Mouse (Mus musculus) T-helper 2 cell (primary cell): ENCODE results near the gene Hoxa2.

ENCODE experiments used
- in situ Hi-C: fragments of 300-600 bp; cut with MboI, MseI; formaldehyde crosslinking; loops from one replicate; pipeline ENCODE4 v1.15.1; 2025; ENCODE audit warnings: high pct_unique_total_duplicates

Gene Hoxa2

DNA sequence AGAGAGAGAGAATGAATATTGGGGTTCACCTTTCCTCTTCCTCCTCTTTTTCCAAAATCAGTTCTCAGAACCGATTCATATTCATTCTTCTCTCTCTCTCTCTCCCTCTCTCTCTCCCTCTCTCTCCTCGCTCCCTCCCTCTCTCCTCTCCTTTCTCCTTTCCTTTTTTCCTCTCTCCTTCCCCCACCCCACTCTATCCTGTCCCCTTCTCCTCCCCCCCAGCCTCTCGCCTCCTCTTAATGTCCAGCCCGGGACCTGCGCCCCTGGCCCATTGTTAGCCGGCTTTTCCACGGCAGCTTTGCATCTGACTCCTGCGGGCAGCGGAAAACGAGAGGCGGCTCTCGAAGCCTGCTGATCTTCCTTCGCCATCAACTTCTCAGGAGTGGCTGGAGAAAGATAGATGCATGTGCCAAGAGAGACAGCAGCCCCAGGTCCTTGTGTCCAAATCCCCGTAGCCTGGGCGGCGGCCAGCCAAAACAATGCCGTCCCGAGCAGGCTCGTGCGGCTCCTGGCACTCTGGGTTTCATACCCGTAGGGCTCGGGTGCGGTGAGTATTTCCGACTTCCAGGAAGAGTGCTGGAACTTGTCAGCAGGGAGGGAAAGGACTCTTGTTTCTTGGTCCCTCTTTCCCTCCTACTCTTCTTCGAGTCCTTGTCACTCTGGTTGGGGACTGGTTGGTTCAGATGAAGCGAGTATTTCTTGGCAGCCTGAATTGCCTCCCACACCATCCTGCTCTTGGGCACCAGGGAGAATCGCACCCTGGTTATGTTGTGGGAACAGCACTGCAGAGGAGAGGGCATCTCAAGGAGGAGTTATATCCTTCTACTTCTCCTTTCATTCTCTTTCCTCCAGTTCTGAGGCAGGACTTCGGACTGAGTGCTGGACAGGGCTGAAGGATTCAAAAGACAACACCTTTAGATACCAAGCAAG lies 1.1 kb upstream of the Hoxa2 start:
- in situ Hi-C loops = no loop called here

GRCm38 (mm10) chr6:52164051-52164625 lies 493 bp downstream of the Hoxa2 start:
- in situ Hi-C loops = no loop called here

- in situ Hi-C loops = no loop called here
These were observed 1.1 kb downstream of the Hoxa2 start for GRCm38 (mm10) chr6:52163366-52164031.

DNA sequence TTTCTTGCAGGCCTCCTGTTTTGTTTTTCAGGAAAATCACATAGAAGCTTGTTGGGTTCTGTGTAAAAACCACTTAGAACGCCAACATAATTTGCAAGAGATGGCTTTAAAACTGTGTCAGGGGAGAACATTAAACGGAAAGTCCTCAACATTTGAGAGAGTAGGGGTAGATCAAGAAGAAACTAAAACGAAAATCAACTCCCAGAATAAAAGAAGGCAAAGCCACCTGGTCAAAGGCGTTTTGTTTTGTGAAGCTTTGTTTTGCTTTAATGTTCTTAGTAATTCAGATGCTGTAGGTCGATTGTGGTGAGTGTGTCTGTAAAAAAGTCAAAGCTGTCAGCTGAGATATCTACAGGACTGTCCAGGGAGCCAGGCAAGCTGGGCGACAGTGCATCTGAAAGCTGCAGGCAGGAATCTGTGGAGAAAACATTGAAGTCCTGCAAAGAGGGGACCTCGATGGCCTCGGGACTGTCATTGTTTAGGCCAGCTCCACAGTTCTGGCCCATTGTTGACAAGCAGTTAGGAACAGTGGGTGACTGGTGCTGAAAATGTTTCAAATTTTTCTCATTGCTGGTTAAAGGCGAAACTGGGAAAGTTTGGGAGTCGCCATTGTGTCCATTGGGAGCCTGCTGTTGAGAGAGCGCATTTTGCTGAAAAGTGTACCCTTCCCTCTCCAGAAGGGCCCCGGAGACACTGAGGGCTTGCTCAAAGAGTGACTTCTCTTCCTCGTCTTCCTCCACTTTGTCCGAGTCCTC lies 1.8 kb downstream of the Hoxa2 start:
- in situ Hi-C loops = no loop called here

GRCm38 (mm10) chr6:52162093-52162380 lies 2.6 kb downstream of the Hoxa2 start:
- in situ Hi-C loops = no loop called here

DNA sequence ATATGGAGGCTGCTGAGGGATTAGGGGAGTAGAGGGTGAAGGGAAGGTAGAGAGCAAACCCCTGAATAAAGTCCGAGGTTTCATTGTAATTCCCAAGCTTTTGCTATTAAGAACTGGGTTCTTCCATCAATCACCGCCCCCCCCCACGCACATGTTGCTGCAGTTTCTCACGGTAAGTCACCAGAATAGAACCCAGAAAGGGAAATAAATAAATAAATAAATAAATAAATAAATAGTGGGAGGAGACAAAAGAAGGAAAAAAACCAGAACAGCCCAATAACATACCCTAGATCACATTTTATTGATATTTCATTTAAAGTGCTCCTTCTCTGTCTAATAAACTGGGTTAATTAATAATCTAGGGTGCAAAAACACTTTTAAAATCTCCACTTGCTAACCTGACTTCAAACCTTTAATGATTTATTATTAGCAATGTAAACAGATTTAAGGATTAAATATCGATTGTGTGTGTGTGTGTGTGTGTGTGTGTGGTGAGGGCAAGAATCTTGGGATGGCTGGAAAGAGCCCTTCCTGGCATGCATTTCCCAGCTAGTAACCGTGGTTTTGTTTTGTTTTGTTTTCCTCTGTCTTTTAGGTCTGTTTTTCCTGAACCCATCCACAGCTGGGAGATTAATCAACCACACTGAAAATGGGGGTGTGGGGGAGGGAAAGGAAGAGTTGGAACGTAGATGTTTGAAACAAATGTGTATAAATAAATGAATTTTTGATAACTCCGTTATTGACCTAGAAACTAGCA lies 3.1 kb downstream of the Hoxa2 start:
- in situ Hi-C loops = no loop called here

GRCm38 (mm10) chr6:52160511-52161335 lies 3.9 kb downstream of the Hoxa2 start:
- in situ Hi-C loops = no loop called here

GRCm38 (mm10) chr6:52159979-52160378 lies 4.7 kb downstream of the Hoxa2 start:
- in situ Hi-C loops = loop anchor here (10.0 kb wide), 1 partner anchor 145 kb away; the partner anchor contains the start of gene Skap2

DNA sequence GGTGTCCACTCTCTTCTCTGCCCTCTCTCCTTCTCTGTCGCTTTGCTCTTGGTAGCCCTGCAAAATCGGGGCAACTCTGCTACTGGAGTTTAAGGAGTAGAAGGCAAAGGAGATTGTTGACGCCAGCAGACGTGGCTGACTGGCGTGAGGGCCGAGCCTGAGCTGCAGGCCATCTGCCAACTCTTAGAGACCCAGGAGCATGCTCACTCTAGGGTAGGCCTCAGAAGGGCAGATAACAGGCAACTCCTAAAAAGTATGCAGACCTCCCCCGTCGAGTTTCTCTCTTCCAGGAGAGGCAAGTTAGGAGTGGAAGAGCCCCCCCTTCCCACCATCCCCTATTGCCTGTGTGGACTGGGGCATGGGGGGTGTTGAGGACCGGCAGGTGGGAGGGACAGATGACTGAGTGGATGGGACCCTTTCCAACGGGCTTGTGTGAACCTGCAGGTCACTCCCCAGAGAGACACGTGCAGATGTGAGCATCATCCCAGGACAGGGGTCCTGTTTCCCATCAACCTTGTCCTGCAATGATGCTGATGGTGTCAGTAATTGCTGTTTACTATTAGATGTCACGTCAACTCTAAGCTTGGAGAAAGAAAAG lies 5.4 kb downstream of the Hoxa2 start:
- in situ Hi-C loops = loop anchor here (10.0 kb wide), 1 partner anchor 144 kb away; the partner anchor contains the start of gene Skap2

DNA sequence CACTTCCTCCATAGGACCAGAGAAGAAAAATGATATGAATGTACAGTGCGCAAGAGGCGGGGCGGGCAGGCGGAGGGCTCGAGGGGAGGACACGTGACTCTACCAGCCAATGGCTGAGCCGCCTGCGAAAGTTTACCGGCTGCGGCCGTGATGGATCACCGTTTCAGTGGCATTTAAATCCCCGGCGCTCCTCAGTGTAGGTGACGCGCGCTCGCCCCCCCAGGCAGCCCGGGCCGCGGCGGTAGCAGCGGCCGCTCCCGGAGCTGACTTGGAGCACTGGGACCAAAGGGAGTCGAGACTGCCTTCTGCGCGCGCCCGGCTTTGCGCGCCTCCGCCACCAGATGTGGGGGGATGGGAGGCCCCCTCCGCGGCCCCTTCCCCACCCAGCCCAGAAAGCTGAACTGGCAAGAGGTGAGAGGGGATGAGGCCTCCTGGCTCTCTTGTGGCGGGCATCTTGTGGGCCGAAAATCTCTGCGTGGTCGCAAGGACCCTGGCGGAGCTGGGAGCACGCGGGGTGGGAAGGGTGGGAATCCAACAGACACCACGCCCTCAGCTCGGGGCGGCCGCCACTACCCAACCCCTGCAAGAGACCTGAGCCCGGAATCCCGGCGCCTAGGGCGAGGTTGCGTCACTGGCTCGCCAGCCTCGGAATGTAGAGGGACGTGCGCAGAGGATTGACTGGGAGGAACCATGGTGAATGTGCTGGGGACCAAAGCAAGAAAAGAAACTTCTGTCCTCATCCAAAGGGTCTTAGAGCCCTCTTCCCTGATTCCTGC lies 6.2 kb downstream of the Hoxa2 start, which contains the start of gene Hoxa1:
Gene Hoxa1 (minus strand): TSS at position 42 of the 776 bp plus-strand sequence.
- in situ Hi-C loops = loop anchor here (10.0 kb wide), 1 partner anchor 144 kb away; the partner anchor contains the start of gene Skap2

DNA sequence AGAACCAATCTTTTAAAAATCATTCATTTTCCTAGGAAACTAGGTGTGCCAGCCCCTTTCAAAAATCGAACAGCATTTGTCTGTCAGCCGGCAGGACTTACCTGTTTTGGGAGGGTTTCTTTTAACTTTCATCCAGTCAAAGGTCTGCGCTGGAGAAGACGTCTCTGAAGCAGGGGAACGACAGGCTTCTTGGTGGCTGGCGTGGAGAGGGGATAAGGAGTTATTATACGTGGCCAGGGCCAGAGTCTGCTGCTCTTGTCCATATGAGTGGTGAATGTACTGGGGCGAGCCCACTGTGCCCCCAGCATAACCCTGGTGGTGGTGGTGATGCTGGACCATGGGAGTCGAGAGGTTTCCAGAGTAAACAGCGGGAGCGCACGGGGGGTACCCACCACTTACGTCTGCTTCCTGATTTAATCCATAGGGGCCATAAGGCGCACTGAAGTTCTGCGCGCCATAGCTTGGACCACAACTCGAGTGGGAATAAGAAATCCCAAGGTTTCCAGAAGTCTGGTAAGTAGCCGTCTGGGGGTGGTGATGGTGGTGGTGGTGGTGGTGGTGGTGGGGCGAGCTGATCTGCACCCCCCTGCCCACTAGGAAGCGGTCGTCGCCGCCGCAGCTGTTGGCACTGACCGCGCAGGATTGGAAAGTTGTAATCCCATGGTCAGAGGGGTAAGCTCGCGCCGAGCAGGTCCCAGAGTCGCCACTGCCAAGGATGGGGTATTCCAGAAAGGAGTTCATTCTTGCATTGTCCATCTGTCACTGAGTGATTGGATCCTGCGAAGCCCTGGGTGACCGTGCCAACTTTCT lies 7.0 kb downstream of the Hoxa2 start:
- in situ Hi-C loops = loop anchor here (10.0 kb wide), 1 partner anchor 143 kb away; the partner anchor contains the start of gene Skap2

- in situ Hi-C loops = loop anchor here (10.0 kb wide), 1 partner anchor 142 kb away; the partner anchor contains the start of gene Skap2
These were observed 8.0 kb downstream of the Hoxa2 start for GRCm38 (mm10) chr6:52156551-52157200.

DNA sequence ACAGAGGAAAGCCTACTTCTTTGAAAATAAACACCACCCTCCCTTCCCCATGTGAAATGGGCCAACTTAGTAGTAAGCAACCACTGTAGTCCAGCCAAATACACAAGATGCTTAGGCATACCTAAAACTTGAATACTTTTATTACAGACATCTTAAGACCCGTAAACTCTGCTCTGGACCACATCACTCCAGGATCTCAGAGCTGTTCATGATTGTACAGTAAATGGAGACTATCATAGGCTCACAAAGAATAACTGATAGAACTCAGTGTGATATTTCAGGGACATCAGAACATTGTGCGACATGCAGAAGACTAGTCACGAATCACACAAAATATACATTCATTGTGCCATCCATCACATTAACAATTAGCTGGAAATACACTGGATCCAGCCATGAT lies 9.2 kb downstream of the Hoxa2 start:
- in situ Hi-C loops = loop anchor here (10.0 kb wide), 1 partner anchor 141 kb away; the partner anchor contains the start of gene Skap2

- in situ Hi-C loops = loop anchor here (10.0 kb wide), 1 partner anchor 139 kb away; the partner anchor contains the start of gene Skap2
These were observed 10.6 kb downstream of the Hoxa2 start for GRCm38 (mm10) chr6:52154044-52154443.

- in situ Hi-C loops = loop anchor here (10.0 kb wide), 1 partner anchor 138 kb away; the partner anchor contains the start of gene Skap2
These were observed 11.4 kb downstream of the Hoxa2 start for GRCm38 (mm10) chr6:52153270-52153669.

GRCm38 (mm10) chr6:52152226-52153193 lies 12.1 kb downstream of the Hoxa2 start:
- in situ Hi-C loops = loop anchor here (10.0 kb wide), 1 partner anchor 138 kb away; the partner anchor contains the start of gene Skap2
